Mouse (Mus musculus) G1E (cell line): ENCODE data around the gene Wfs1.
"Not testable (repeated sequence)": the region's sequence is repeated elsewhere in the genome, so short reads cannot be mapped to it uniquely, and the experiment has no call there.

Experiments
- CTCF ChIP-seq: IDR thresholded peaks from 2 replicates; pipeline ENCODE4 v1.5.1; 2012; ENCODE audit warnings: low read depth, low read length, inconsistent platforms, mixed read lengths
- GATA1 ChIP-seq: IDR thresholded peaks from 2 replicates; pipeline ENCODE4 v1.6.1; 2012; ENCODE audit warnings: borderline replicate concordance, low read length, inconsistent platforms, mixed read lengths
- GATA2 ChIP-seq: IDR thresholded peaks from 2 replicates; pipeline ENCODE4 v1.6.1; 2012; ENCODE audit warnings: low read depth, low read length, inconsistent platforms, borderline replicate concordance
- POLR2AphosphoS5 ChIP-seq: IDR thresholded peaks from 2 replicates; pipeline ENCODE4 v1.6.1; 2012; ENCODE audit warnings: low read depth, low read length, inconsistent platforms; ENCODE audit not compliant: insufficient replicate concordance
- TAL1 ChIP-seq: conservative IDR thresholded peaks from 2 replicates; pipeline ENCODE4 v1.6.1; 2012; ENCODE audit warnings: low read depth, low read length, inconsistent platforms, mixed read lengths

GRCm38 (mm10) chr5:37009761-37010160, 20.8 kb upstream of the Wfs1 start:
- TF ChIP-seq CTCF, TAL1, GATA1, POLR2AphosphoS5, GATA2: not testable (repeated sequence)
